Mouse (Mus musculus): ENCODE measurements around the gene Fam192a.

Fam192a gene

GRCm38 (mm10) chr8:94574159-94574907, 27.5 kb downstream of the Fam192a start:
- DNase-seq (ENCODE audit: extremely low read depth, low read depth, low spot score): no peak

- no peak for DNase-seq (ENCODE audit: extremely low read depth, low read depth, low spot score)
Measured at GRCm38 (mm10) chr8:94571896-94572295, 29.9 kb downstream of the Fam192a start.

GRCm38 (mm10) chr8:94569419-94569818, 32.4 kb downstream of the Fam192a start:
- DNase-seq (ENCODE audit: extremely low read depth, low read depth, low spot score): no peak

- peak; percentile 47 for DNase-seq (ENCODE audit: extremely low read depth, low read depth, low spot score)
Measured at GRCm38 (mm10) chr8:94568098-94568497, 33.7 kb downstream of the Fam192a start.

- DNase-seq (ENCODE audit: extremely low read depth, low read depth, low spot score): no peak
Measured at GRCm38 (mm10) chr8:94567159-94567849, 34.5 kb downstream of the Fam192a start.

GRCm38 (mm10) chr8:94566446-94567158, 35.2 kb downstream of the Fam192a start:
- DNase-seq (ENCODE audit: extremely low read depth, low read depth, low spot score): no peak

GRCm38 (mm10) chr8:94566033-94566432, 35.8 kb downstream of the Fam192a start:
- DNase-seq (ENCODE audit: extremely low read depth, low read depth, low spot score): no peak

GRCm38 (mm10) chr8:94564421-94564820, 37.4 kb downstream of the Fam192a start:
- DNase-seq (ENCODE audit: extremely low read depth, low read depth, low spot score): no peak

- no peak for DNase-seq (ENCODE audit: extremely low read depth, low read depth, low spot score)
Measured at GRCm38 (mm10) chr8:94561256-94561655, 40.5 kb downstream of the Fam192a start.

- DNase-seq (ENCODE audit: extremely low read depth, low read depth, low spot score): no peak
Measured at GRCm38 (mm10) chr8:94557281-94557680, 44.5 kb downstream of the Fam192a start.

GRCm38 (mm10) chr8:94552696-94553095, 49.1 kb downstream of the Fam192a start:
- no peak for DNase-seq (ENCODE audit: extremely low read depth, low read depth, low spot score)

- DNase-seq (ENCODE audit: extremely low read depth, low read depth, low spot score): no peak
Measured at GRCm38 (mm10) chr8:94551471-94552422, 50.0 kb downstream of the Fam192a start.

- no peak for DNase-seq (ENCODE audit: extremely low read depth, low read depth, low spot score)
Measured at GRCm38 (mm10) chr8:94549998-94550397, 51.8 kb downstream of the Fam192a start.

GRCm38 (mm10) chr8:94549482-94549881, 52.3 kb downstream of the Fam192a start:
- no peak for DNase-seq (ENCODE audit: extremely low read depth, low read depth, low spot score)

GRCm38 (mm10) chr8:94549041-94549440, 52.8 kb downstream of the Fam192a start:
- no peak for DNase-seq (ENCODE audit: extremely low read depth, low read depth, low spot score)

GRCm38 (mm10) chr8:94543981-94544380, 57.8 kb downstream of the Fam192a start:
- no peak for DNase-seq (ENCODE audit: extremely low read depth, low read depth, low spot score)

GRCm38 (mm10) chr8:94540889-94541795, 60.7 kb downstream of the Fam192a start:
- DNase-seq (ENCODE audit: extremely low read depth, low read depth, low spot score): no peak

- DNase-seq (ENCODE audit: extremely low read depth, low read depth, low spot score): no peak
Measured at GRCm38 (mm10) chr8:94540025-94540424, 61.8 kb downstream of the Fam192a start.

GRCm38 (mm10) chr8:94537456-94537855, 64.3 kb downstream of the Fam192a start:
- no peak for DNase-seq (ENCODE audit: extremely low read depth, low read depth, low spot score)

GRCm38 (mm10) chr8:94535631-94536030, 66.2 kb downstream of the Fam192a start:
- no peak for DNase-seq (ENCODE audit: extremely low read depth, low read depth, low spot score)

Measured in fat pad, adult 2 months (tissue).